Mouse (Mus musculus) heart, embryonic 12.5 days (tissue): ENCODE results near the gene Cd59b. TPM values are rescaled to one million over a fixed set of nuclear protein-coding genes. Genes with fewer than 3 reads are reported as not detected.
"Not testable (repeated sequence)": the region's sequence is repeated elsewhere in the genome, so short reads cannot be mapped to it uniquely, and the experiment has no call there.

Experiments
- ATAC-seq: fragments of 200-750 bp; cut with Nextera tagmentation; 2 replicates; pipeline ENCODE4 v1.8.0; 2017; ENCODE audit warnings: moderate TSS enrichment, moderate library complexity; ENCODE audit not compliant: insufficient number of reproducible peaks, low FRiP score
- H3K27ac ChIP-seq: fragments of 300-500 bp; sonication (generic); 2 replicates; pipeline ENCODE4 v1.5.1; 2016; ENCODE audit warnings: mild to moderate bottlenecking, moderate library complexity; ENCODE audit not compliant: poor library complexity, severe bottlenecking
- H3K27me3 ChIP-seq: fragments of 300-500 bp; sonication (generic); replicated peaks from 2 replicates; pipeline ENCODE4 v1.6.1; 2016; ENCODE audit warnings: mild to moderate bottlenecking, moderate library complexity
- H3K36me3 ChIP-seq: fragments of 300-500 bp; sonication (generic); 2 replicates; pipeline ENCODE4 v1.6.1; 2016; ENCODE audit warnings: mild to moderate bottlenecking, moderate library complexity
- H3K4me1 ChIP-seq: fragments of 300-500 bp; sonication (generic); replicated peaks from 2 replicates; pipeline ENCODE4 v1.6.1; 2016; ENCODE audit warnings: mild to moderate bottlenecking
- H3K4me2 ChIP-seq: fragments of 300-500 bp; sonication (generic); 2 replicates; pipeline ENCODE4 v1.6.1; 2016; ENCODE audit warnings: mild to moderate bottlenecking, moderate library complexity
- H3K4me3 ChIP-seq: fragments of 300-500 bp; sonication (generic); 2 replicates; pipeline ENCODE4 v1.5.1; 2016; ENCODE audit warnings: mild to moderate bottlenecking
- H3K9ac ChIP-seq: fragments of 300-500 bp; sonication (generic); 2 replicates; pipeline ENCODE4 v1.6.1; 2016; ENCODE audit warnings: mild to moderate bottlenecking, moderate library complexity
- H3K9me3 ChIP-seq: fragments of 300-500 bp; sonication (generic); replicated peaks from 2 replicates; pipeline ENCODE4 v1.6.1; 2016; ENCODE audit warnings: mild to moderate bottlenecking, moderate library complexity
- WGBS: fragments of 180-500 bp; shearing (Covaris S2); methylation state at CpG from one replicate; pipeline ENCODE4 v1.1.7; 2016; 5-methylcytosine and 5-hydroxymethylcytosine counted together
- polyA plus RNA-seq: library from polyadenylated mRNA; unstranded; fragments of >200 nt; fragmentation: Nextera tagmentation; extraction: Ambion mirVana; gene quantifications from 2 replicates; pipeline ENCODE4 v1.2.1, GENCODE M21; 2016

Gene Cd59b
- polyA plus RNA-seq, 1 experiment from 2014 or later, result 4.9 TPM

- peak overlapping the region; percentile 43 for H3K4me2 ChIP-seq
- H3K9me3 ChIP-seq, result no peaks in the 10 kb centered on the region
- H3K27me3 ChIP-seq, result no peaks in the 10 kb centered on the region
- peak; percentile 88 for ATAC-seq
- 0 out of 2 replicates have a peak overlapping the region, but pooled peaks have one; percentile 6 for H3K4me3 ChIP-seq
- peak overlapping the region; percentile 80 for H3K27ac ChIP-seq
- H3K36me3 ChIP-seq, result no peaks in the 10 kb centered on the region
- peaks cover 45% of the 10 kb centered on the region for H3K4me1 ChIP-seq
- WGBS, result 3% methylated on average over 3 of the region's 3 CpGs
- no peak overlapping the region for H3K9ac ChIP-seq
Observed at GRCm38 (mm10) chr2:104098529-104099230, 29.0 kb downstream of the Cd59b start.

DNA sequence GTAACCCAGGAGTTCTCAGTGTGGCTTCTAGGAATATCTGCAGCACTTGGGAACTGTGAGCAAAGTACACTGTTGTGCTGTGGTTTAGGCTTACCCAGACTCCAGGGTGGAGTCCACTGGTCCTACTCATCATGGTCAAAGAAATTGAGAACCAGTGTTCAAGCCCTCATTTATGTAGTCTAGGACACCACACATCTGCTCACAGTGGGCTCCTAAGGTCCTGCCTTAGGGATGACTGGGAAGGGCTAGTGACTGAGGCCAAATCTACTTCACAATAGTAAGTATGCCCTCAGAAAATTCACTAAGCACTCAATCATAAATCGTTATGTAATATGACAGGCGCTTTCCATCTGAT lies 29.6 kb downstream of the Cd59b start:
- peak overlapping the region; percentile 80 for H3K27ac ChIP-seq
- 91% methylated on average over 2 of the region's 2 CpGs for WGBS
- peaks cover 45% of the 10 kb centered on the region for H3K4me1 ChIP-seq
- H3K9ac ChIP-seq, result no peak overlapping the region
- H3K4me3 ChIP-seq, result 0 out of 2 replicates have a peak overlapping the region, but pooled peaks have one; percentile 6
- H3K36me3 ChIP-seq, result 0 out of 2 replicates have a peak, but pooled peaks cover under 1% of the 10 kb centered on the region
- H3K27me3 ChIP-seq, result no peaks in the 10 kb centered on the region
- ATAC-seq, result no peak
- H3K4me2 ChIP-seq, result peak overlapping the region; percentile 43
- no peaks in the 10 kb centered on the region for H3K9me3 ChIP-seq

GRCm38 (mm10) chr2:104099946-104100345 lies 30.3 kb downstream of the Cd59b start:
- Histone ChIP-seq H3K27ac (0 out of 2 replicates have a peak overlapping the region, but pooled peaks have one; percentile 1), H3K4me1 (peaks cover 45% of the 10 kb centered on the region), H3K4me3 (0 out of 2 replicates have a peak overlapping the region, but pooled peaks have one; percentile 5), H3K27me3 (no peaks in the 10 kb centered on the region), H3K9me3 (no peaks in the 10 kb centered on the region), H3K4me2 (peak overlapping the region; percentile 53), H3K9ac (0 out of 2 replicates have a peak overlapping the region, but pooled peaks have one; percentile 31), H3K36me3 (peaks cover 8% of the 10 kb centered on the region)
- 49% methylated on average over 1 of the region's 1 CpGs for WGBS
- ATAC-seq, result no peak

GRCm38 (mm10) chr2:104104800-104105199 lies 35.2 kb downstream of the Cd59b start:
- Histone ChIP-seq H3K4me2 (no peak overlapping the region), H3K27ac (no peak overlapping the region), H3K36me3 (peaks cover 18% of the 10 kb centered on the region), H3K4me1 (peaks cover 28% of the 10 kb centered on the region), H3K9ac (no peak overlapping the region), H3K4me3 (no peak overlapping the region), H3K27me3 (no peaks in the 10 kb centered on the region), H3K9me3 (no peaks in the 10 kb centered on the region)
- no peak for ATAC-seq
- WGBS, result 86% methylated on average over 6 of the region's 6 CpGs

DNA sequence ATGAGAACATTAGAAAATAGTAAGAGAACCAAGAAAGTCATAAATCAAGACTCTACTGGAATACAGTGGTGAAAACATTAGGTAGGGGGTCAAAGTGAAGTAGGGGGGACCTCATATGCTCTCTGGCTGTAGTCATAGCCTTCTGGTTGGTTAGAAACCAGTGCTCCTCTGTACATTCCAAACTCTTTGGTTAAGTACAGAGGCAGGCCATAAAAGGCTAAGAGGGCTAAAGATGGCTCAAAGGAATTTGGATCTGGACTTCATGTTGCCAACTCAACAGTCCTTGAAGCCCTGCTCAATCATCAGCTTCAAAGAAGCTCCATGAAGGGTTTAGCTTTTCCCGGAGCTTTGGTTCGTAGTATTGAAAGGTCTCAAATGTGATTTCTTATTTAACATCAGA lies 39.4 kb downstream of the Cd59b start:
- peaks cover 29% of the 10 kb centered on the region for H3K36me3 ChIP-seq
- H3K4me2 ChIP-seq, ATAC-seq, H3K27me3 ChIP-seq, H3K9me3 ChIP-seq, H3K4me3 ChIP-seq, H3K9ac ChIP-seq: not testable (repeated sequence)
- WGBS, result 30% methylated on average over 2 of the region's 2 CpGs
- peaks cover 12% of the 10 kb centered on the region for H3K4me1 ChIP-seq
- peak overlapping the region; percentile 62 for H3K27ac ChIP-seq

DNA sequence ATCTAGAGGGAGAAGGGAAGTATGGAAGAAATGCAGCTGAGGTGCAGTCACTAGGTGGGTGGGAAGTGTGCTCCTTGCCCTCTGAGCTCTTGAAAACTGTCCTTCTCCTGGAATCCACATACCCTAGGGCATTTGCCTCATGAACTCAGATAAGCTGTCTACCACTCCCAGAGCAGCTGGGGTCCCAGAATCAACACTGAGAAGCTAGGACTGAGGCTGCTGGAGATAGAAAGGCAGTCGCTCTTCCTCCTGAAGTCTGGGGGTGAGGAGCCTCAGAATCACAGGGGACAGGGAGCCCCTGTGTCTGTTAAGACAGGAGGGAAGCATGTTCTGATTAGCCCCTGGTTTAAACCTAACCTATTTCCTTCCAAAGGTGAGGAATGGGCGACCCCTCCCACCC lies 39.9 kb downstream of the Cd59b start:
- Histone ChIP-seq H3K4me2 (peak overlapping the region; percentile 5; the same call in 1 of the 2 replicates), H3K4me1 (peaks cover 12% of the 10 kb centered on the region), H3K27ac (peak overlapping the region; percentile 62), H3K9ac (no peak overlapping the region), H3K36me3 (peaks cover 25% of the 10 kb centered on the region), H3K4me3 (no peak overlapping the region), H3K27me3 (no peaks in the 10 kb centered on the region), H3K9me3 (no peaks in the 10 kb centered on the region)
- ATAC-seq, result no peak; the same call in 1 of the 2 replicates
- 31% methylated on average over 2 of the region's 2 CpGs for WGBS

DNA sequence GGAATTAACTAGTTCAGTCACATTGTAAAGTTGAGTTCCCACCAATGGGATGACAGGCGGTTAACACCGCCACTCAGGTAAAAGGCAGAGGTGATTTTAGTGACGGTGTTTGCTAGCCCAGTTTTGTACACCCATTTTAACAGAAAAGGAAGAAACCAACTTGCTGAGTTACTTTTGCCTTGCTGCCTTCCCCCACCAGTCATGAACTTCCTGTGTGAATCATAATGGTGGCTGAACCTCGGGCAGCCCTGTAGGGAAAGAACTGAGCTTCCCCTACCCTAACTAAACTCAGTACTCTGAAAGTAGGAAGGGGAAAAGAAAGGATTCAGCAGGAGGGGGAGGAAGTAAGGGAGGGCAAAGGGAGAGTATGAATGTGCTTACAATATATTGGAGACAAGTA lies 40.4 kb downstream of the Cd59b start:
- Histone ChIP-seq H3K9ac (no peak overlapping the region), H3K4me3 (no peak overlapping the region), H3K36me3 (peaks cover 21% of the 10 kb centered on the region), H3K27me3 (no peaks in the 10 kb centered on the region), H3K9me3 (no peaks in the 10 kb centered on the region), H3K4me1 (peaks cover 12% of the 10 kb centered on the region), H3K27ac (no peak overlapping the region; the same call in 1 of the 2 replicates), H3K4me2 (no peak overlapping the region)
- no peak for ATAC-seq
- 68% methylated on average over 4 of the region's 4 CpGs for WGBS

GRCm38 (mm10) chr2:104111170-104111797 lies 41.6 kb downstream of the Cd59b start:
- 80% methylated on average over 1 of the region's 1 CpGs for WGBS

DNA sequence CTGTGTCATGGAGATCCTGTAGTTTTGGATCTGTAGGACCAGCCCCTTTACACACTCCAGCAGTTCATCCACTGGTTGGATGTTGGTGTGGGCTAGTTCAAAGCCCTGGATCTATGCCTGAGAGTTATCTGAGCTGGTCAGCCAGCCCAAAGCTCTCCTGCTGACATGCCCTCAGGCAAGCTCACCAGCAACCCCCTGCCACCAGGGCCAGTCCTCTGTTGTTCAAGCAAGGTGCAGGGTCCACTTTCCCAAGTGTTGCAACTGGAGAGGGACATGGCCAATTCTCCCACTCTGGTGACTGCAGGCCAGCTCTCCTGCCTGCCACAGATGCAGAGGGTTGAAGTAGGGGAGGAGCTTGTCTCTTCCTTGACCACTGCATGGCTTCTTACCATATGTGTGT lies 43.9 kb downstream of the Cd59b start:
- ATAC-seq, H3K4me2 ChIP-seq, H3K4me3 ChIP-seq, H3K27ac ChIP-seq, H3K9ac ChIP-seq, H3K27me3 ChIP-seq, H3K9me3 ChIP-seq: not testable (repeated sequence)
- peaks cover 13% of the 10 kb centered on the region for H3K4me1 ChIP-seq
- H3K36me3 ChIP-seq, result peaks cover 15% of the 10 kb centered on the region

More at GRCm38 (mm10) chr2:104111170-104111797, 41.6 kb downstream of the Cd59b start:
- not testable (repeated sequence) for ATAC-seq, H3K9ac ChIP-seq, H3K4me3 ChIP-seq, H3K27ac ChIP-seq, H3K27me3 ChIP-seq, H3K4me2 ChIP-seq, H3K9me3 ChIP-seq
- H3K36me3 ChIP-seq, result peaks cover 11% of the 10 kb centered on the region
- peaks cover 12% of the 10 kb centered on the region for H3K4me1 ChIP-seq

- H3K27ac ChIP-seq, result no peak overlapping the region
- H3K27me3 ChIP-seq, result no peaks in the 10 kb centered on the region
- peaks cover 15% of the 10 kb centered on the region for H3K36me3 ChIP-seq
- no peaks in the 10 kb centered on the region for H3K9me3 ChIP-seq
- 88% methylated on average over 3 of the region's 3 CpGs for WGBS
- H3K9ac ChIP-seq, result no peak overlapping the region
- no peak overlapping the region for H3K4me2 ChIP-seq
- H3K4me3 ChIP-seq, result no peak overlapping the region
- peaks cover 17% of the 10 kb centered on the region for H3K4me1 ChIP-seq
- ATAC-seq, result no peak
Observed at GRCm38 (mm10) chr2:104114898-104115297, 45.2 kb downstream of the Cd59b start.

GRCm38 (mm10) chr2:104117173-104117572 lies 47.5 kb downstream of the Cd59b start:
- H3K4me3 ChIP-seq, H3K9me3 ChIP-seq, H3K4me2 ChIP-seq, H3K27ac ChIP-seq, H3K27me3 ChIP-seq, H3K9ac ChIP-seq, ATAC-seq: not testable (repeated sequence)
- peaks cover 35% of the 10 kb centered on the region for H3K4me1 ChIP-seq
- H3K36me3 ChIP-seq, result peaks cover 10% of the 10 kb centered on the region
